Mouse (Mus musculus) lung, postnatal 25 days (tissue): ENCODE measurements around the gene Elk3.
A peak's percentile ranks its signal among the peaks of the same experiment; 100 is the strongest.

Source experiments
- DNase-seq: peaks from one replicate; pipeline ENCODE4 v3.0.0; 2022; ENCODE audit warnings: low spot score

Gene Elk3

DNA sequence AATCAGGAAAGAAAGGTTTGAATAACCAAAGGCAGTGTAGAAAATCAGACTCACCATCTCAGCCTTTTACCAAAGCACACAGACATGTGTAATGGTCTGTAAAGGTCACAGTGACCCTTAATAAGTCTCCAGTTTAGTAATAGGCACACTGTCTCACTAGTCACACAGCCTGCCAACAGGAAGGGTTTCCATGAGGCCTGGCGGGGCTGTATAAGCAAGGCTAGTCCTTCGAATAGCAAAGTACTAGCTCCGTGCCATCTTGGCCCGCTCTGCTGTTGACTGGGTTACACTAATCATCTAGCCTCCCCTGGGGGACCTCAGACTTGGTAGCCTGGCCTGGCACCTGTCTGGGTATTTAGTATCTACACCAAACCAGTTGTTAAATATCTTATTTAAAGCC lies 20.6 kb upstream of the Elk3 start:
- DNase-seq = no peak

DNA sequence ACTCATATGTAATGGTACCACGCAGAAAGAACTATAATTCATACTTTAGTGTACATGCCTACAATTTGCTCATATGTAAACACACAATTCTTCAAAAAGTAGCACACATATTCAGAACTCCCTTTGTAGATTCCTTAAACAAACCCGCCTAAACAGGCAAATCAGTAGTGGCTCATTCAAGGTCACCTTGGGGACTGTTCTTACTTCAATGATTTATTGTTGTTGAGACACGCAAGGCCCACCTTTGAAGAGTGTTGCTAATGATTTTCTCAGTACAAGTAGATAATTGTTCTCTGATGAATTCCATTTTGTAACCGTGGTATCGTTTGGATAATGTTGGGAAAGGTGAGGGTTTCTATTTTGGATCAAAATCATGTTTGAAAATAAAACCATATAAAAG lies 17.4 kb upstream of the Elk3 start:
- DNase-seq = no peak

DNA sequence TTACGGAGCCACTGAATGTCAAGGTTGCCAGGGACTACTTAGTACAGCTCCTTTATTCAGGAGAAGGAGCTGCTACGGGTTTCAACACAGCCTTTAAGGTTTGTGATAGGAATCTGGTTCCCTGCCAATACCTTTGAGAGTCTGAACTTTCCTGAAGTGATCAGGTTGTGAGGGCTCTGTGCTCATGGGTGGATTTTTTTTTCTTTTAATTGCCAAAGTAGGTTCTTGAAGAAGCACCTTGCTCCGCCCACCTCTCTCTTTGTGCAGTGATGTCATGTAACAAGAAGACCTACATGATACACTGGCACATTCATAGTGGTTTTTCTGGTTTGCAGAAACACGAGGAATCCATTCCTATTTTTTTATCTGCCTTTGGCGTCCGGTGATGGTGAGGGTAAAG lies 16.3 kb upstream of the Elk3 start:
- DNase-seq = no peak

DNA sequence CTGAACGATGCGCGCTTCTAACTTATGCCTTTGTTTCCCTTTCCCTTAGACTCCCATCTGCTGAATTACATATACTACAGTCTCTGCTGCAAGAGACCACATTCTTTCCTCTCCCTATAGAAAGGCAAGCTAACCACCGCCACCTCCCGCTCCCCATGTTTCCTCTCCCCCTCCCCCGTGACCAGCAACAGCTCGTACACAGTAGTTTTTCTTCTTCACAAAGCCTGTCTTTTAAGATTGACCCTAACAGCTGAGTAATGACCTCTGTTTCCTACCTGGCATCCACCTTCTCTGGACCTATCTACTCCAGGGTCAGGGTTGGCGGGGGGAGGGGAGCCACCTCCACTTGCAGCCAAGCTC lies 15.8 kb upstream of the Elk3 start:
- no peak for DNase-seq

DNA sequence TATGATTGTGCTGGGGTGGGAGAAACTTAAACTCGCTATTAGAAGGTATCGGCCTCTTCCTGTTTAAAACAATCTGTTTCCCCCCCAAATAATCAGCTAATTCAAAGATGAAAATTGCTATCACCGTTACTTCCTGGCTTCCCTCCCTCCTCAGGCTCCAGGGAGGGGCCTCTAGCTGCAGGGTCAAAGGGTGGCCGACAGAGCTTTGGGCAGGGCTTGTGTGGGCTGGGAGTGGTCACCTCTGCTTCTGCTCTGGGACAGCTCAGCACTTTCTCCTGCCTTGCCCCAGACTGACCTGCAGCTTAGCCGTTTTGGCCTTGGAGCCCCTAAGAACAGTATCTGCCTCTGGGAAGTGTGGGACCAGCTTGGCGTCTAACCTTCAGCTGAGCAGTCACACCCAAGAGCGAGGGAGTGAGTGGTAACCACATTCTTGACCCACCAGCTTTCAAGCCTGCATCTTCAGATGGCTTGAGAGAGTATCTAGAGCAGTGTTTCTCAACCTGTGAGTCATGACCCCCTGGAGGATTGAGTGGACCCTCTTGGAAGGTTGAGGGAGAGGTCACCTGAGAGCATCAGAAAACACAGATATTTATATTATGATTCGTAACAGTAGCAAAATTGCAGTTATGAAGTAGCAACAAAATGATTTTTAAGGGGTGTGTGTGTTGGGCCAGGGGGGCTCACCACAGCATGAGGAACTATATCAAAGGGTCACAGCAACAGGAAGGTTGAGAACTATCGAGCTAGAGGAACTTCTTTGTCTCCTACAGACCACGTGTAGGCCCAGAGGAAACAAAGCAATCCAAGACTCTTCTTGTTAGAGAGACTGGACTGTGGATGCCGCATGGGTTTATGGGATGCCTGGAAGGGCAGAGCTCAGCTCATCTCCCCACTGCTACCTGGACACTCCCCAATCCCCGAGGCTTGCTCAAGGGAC lies 15.1 kb upstream of the Elk3 start:
- DNase-seq = peak; percentile 59

DNA sequence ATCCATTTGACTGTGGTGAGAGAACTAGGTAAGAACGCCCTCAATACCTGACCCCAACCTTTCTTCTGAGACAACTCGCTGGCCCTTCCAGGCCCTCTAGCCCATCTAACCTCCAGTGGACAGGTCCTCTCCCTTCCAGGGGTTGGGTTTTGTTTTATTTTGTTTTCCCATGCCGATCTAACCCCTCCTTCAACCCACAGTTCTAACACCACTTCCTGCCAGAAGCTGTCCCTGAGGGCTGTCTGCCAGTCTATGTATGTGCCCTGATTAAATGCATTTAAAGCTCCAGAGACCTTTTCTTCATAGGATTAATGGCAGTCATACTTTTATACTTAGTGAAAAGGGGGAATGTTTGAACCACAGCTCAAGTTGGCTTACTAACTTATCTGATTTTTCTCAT lies 14.4 kb upstream of the Elk3 start:
- no peak for DNase-seq

DNA sequence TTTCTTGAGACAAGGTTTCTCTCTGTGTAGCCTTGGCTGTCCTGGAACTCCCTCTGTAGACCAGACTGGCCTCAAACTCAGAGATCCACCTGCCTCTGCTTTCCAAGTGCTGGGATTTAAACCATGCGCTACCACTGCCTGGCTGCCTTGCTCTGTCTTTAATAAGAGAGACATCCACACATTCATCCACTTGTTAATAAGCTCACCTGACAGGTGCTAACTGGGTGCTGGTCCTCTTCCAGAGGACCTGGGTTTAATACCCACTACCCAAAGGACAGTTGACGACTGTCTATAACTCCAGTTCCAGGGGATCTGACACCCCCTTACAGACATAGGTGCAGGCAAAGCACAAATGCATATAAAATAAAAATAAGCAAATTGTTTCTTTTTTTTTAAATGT lies 13.5 kb upstream of the Elk3 start:
- DNase-seq = no peak

DNA sequence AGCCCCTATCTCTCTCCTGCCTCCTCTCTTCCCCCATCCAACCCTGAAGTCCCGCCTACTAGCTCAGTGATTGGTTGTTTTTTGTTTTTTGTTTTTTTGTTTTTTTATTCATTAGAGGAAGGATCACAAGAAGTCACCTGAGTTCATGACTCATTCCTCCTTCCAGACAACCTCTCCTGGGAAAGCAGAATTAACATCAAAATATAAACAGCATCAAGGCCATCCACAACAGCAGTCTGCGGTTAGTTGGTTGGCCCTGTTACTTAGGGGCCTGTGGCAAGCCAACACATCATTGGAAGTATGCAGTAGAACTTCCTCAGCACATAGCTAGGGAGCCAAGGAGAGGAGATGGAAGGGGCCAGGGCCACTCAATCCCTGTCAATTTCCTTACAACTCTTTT lies 12.7 kb upstream of the Elk3 start:
- no peak for DNase-seq

DNA sequence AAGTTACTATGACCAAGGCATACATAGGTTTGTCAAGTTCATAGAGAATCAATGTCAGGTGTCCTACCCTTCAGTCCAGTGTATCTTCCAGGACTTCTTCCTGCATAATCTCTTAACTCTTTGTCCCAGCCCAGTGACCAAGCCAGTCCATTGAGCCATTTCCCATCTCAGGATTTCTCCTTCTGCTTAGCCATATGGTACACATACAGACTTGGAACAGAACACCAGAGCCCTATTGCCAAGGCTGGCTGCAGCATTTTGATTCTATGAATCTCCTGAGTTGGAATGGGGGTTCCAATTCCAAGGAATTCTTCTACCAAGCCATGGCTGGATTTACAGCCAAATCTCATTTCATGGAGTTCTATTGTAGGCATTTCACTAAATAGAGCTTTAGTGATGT lies 10.8 kb upstream of the Elk3 start:
- no peak for DNase-seq

DNA sequence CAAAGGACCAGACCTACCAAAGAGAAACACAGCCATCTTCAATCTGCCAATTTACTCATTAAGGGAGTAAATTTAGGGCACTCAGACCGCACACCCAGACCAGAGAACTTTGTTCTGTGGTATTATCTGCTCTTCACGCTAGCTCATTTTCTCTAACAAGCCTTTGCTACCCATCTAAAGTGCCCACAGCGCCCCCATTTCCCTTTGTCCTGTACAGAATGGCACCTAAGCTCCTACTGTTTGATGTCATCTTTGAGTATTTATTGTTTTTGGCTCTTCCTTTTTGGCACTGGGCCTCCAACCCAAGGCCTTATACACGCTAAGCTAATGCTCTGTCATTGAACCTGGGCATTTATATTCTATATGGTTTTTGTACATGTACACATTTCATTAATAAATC lies 9.2 kb upstream of the Elk3 start:
- peak; percentile 45 for DNase-seq

DNA sequence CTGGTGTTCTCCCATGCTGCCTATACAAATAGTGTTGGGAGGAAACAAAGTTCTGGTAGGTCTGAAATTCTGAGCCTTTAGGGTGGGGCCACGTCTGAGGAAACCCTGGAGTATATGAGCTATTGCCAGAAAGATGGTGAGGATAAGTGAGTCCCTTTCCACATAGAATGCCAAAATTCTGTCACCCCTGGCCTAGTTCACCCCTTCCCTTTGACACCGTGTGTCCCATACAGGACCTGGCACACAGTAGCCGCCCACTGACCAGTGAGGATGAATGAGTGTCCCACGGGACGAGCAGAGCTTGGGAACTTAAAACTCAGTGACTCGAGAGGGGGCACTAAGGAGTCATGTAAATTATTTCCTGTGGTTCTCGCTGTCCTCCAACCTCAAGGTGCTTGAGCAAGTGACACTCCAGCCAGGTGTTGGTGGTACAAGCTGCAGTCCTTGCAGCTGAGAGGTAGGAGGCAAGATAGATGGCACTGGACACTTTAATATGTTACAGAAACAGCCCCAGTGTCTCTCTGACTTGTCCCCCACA lies 8.7 kb upstream of the Elk3 start:
- no peak for DNase-seq

DNA sequence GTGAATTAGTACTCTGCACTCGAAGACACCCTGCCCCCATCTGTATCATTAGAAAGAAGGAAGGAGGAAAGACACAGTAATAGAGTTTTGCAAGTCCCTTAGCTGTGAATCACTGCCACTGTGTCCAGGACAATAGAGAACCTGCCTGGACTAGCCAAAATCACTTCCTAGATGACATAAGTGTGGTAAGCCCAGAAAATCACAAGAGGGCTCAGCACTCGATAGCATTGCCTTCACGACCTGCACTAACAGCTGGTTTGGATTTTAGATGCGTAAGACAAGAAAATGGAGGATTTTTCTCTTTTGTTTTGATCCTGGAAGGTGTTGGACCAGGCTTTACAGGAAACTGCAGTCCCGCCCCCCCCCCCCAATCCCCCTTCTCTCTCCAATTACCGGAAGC lies 6.0 kb upstream of the Elk3 start:
- DNase-seq = no peak

DNA sequence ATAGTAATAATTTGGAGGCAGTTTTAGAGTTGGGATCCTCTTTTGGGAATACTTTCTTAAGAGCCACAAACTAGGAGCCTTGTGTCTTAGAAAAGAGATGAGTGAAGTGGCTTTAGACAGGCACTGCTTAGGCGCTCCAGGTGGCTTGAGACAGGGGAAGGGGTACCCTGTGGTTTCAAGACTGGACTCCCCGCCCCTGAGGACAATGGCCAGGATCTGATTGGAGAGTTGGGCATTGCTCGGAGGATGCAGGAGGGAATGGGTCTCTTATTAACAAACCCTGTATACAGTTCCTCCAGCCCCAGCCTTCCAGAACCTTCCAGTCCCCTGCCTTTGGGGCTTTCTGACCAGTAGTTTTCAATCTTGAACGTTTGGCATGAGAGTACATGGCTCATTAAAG lies 641 bp upstream of the Elk3 start:
- DNase-seq = no peak

DNA sequence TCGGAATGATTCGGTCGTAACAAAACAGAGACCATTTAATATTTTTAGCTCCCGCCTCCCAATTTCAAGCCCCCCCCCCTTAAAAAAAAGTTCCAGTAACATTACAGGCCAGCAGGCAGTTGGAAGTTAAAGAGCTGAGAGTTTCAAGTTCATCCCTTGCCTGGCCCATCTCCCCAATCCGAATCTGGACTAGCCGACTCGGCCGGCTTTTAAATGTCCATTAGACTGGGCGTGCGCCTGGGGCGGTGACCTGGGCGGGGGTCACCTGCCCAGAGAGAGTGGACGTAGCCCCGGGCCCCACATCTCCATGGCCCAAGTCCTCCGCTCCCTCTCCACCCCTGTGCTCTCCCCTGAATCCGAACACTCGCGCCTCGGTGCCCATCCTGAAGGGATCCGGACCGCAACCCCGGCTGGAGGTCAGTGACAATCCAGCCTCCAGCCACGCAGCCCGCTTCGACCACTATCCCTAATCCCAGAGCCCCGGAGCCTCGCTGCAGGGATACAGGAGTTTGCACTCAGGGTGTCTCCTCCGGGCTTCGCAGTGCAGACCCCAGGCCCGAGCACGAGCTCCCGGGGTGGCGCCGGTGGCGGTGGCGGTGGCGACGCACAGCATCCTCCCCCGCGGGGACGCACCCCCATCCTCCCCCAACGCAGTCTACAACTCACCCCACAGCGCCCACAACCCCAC lies 857 bp downstream of the Elk3 start:
- peak; percentile 21 for DNase-seq

DNA sequence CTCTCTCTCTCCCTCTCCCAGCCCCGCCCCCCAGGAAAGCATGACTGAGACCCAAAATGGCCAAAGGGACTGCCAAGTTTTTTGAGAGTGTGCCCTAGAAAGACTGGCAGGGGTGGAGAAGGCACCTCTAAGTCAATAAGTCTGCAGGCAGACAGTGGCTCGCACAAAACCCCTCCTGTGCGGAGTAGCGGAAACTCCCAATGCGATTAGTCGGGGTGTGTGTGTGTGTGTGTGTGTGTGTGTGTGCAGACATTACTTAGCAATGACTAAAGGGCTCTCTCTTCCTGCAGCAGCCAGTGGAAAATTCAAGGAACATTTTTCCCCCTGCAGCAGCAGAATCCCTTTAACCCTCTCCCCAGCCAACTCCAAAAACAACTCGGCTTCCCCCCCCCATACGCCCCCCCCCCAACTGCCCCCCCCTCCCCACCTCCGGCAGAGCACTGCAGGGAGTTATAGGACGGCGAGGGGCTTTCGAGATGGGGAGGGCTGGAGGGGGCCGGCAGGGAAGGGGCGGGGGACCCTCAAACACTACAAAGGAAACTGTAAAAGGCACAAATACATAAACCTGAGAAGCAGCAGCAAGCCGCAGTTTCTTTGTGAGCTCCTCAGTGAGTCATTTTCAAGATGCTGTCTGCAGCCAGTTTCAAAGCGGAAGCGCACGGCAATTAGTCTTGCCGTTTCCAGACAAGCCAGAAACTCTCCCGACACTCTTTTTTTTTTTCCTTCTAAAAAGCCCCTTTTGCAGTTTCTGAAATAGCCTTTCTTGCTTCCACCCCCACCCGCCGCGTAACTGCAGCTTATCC lies 1.6 kb downstream of the Elk3 start:
- DNase-seq = peak; percentile 67

DNA sequence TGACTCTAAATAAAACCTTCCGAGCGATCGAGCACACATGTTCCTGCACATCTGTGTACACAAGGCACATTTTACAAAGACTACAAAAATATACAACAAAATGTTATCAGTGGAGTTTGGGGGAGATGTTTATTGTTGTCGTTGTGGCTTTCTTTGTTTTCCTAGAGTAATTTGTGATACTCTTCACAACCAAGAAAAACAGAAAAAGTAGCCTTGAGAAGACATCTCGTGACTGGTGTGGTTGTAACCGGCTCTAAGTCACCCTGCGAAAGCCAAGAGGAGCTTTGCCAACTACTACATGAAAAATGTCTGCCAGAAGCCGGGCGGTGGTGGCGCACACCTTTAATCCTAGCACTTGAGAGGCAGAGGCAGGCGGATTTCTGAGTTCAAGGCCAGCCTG lies 4.6 kb downstream of the Elk3 start:
- DNase-seq = no peak

DNA sequence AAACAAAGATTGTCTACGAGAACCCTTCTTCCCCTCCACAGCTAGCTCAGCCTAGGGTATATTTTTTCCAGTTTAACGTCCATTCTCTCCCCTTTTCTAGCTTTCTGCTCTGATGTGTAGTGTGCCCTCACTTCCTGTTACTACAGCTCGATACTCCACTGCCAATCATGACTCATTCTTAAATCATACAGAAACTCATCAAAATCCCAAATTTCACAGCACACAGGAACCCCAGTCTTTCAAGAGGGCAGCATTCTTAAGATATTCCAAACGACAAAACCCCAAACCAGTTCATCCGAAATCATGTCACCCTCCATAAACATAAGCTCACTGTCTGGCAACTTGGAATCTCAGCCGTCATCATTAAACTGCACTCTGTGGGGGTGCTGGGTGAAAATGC lies 5.0 kb downstream of the Elk3 start:
- DNase-seq = no peak

DNA sequence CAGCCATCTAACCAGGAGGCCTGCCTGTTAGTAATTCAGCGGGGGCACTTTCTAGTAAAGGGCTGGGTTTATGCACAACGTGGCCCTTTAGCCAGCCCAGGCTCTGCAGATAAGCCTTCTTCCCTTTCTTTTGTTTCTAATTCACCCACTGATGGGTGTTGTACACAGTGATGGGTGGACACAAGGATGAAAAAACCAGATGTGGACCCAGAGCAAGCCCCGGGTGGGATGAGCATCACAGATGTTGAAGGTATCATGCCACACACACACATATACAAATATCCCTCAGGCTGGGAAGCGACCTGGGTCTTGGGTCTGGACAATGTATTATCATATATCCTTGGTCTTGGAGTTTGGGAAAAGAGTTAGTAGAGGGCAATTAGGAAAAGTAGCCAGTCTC lies 7.7 kb downstream of the Elk3 start:
- DNase-seq = no peak

DNA sequence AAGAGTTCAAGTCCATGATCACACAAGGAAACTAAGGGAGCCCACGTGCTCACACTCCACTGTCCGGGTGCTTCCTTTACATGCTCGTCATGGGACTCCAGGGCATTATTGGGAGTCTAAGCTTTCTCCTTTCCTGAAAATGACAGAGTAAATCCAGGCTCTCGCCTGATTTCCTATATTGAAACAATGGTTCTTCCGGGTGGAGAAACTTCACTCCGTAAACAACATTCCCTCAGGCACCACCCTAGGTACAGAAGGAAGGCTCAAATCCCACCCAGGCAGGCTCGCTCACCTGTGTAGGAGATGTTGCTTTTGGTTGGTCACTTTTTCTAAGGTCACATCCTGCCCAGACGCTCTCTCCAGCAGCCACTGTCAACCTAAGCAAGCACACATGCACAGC lies 9.1 kb downstream of the Elk3 start:
- peak; percentile 57 for DNase-seq

DNA sequence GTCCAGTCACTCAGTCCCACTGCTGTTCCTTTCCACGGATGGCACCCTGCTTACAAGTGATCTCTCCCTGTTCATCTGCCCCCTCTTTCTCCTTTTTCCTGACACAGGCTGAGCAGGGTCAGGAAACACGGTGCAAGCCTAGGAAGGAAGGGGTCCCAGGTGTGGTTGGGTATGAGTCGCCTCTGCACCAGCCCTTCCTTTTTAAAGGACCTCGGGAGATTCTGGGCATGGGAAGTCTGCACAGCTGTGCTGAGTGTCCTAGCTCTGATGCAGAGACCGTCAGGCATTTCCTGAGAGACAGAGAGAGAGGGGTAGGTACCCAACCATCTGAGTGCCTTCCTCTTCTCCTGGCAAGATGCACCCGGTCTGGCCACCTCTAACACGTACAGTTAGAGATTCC lies 12.7 kb downstream of the Elk3 start:
- no peak for DNase-seq

DNA sequence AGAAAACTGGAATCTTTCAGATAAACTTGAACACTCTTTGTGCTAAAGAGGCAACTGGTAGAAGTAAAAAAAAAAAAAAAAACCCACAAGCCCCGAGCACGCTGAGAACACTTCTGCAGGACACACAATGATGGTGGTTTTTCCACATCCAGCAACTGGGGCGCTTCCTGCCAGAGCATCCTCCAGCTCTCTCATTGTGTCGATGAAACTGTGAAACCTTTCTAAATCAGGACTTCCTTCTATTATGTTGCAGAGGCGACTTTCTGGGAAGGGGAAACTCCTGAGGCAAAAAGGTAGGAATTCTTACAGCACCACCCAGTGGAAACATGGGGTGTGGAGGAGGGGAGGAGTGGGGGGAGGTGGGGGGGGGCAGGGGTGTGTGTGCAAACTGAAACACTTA lies 13.2 kb downstream of the Elk3 start:
- peak; percentile 76 for DNase-seq

DNA sequence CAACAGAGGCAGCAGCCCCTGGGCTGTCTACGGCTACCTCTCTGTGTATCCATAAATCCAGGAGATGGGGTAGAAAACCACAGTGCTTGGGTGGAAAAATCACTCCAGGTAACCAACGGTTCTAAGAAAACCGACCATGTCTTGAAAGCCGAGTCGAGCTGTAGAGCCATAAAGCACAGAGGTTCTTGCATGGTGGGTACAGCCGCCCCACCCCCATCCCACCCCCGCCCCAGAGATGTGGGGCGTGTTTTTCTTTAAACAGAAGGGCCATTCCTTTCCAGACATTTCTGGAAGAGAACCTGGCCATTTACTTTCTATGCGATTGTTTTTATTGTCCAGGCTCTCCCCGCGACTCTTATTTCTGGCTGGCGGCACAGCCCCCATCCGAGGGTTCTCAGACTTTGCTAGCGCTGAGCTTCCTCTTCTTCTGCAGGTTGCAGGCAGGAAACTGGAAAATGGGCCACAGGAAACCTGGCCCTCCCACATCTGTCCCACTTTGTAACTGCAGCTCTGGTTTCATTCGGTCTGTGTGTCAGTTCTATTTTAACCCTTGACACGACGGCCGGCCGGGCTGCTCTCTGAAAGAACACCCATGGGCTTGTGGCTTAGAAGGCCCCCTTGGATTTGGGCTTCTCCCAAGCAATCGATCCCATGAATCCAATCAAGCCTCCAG lies 16.3 kb downstream of the Elk3 start:
- no peak for DNase-seq
